Mouse (Mus musculus): Measurements from ENCODE around the gene Myf6. TPM values are rescaled to one million over a fixed set of nuclear protein-coding genes. Genes with fewer than 3 reads are reported as not detected.

Myf6 gene
- polyA plus RNA-seq, 1 experiment from 2014 or later, result not detected

GRCm38 (mm10) chr10:107471712-107472111 lies 22.8 kb downstream of the Myf6 start:
- H3K9ac ChIP-seq (ENCODE audit: low read length), result no peak overlapping the region
- no peak overlapping the region for H3K27ac ChIP-seq (ENCODE audit: low read depth, low read length)
- H3K36me3 ChIP-seq (ENCODE audit: control insufficient read depth, insufficient read depth, low read length), result no peaks in the 10 kb centered on the region
- H3K4me1 ChIP-seq (ENCODE audit: control insufficient read depth, insufficient read depth, low read length), result no peaks in the 10 kb centered on the region
- H3K4me2 ChIP-seq, result no peak overlapping the region
- WGBS, result 72% methylated on average over 5 of the region's 5 CpGs
- DNase-seq (ENCODE audit: low spot score, missing footprints) (peak; percentile 66), ATAC-seq (ENCODE audit: low FRiP score) (no peak)
- no peaks in the 10 kb centered on the region for H3K27me3 ChIP-seq (ENCODE audit: control insufficient read depth, insufficient read depth, low read length)
- no peaks in the 10 kb centered on the region for H3K9me3 ChIP-seq (ENCODE audit: control insufficient read depth, low read length)
- no peak overlapping the region for H3K4me3 ChIP-seq (ENCODE audit: low read depth, low read length)

- H3K4me1 ChIP-seq (ENCODE audit: control insufficient read depth, insufficient read depth, low read length), result no peaks in the 10 kb centered on the region
- no peaks in the 10 kb centered on the region for H3K9me3 ChIP-seq (ENCODE audit: control insufficient read depth, low read length)
- H3K27me3 ChIP-seq (ENCODE audit: control insufficient read depth, insufficient read depth, low read length), result no peaks in the 10 kb centered on the region
- no peak overlapping the region for H3K4me2 ChIP-seq
- H3K36me3 ChIP-seq (ENCODE audit: control insufficient read depth, insufficient read depth, low read length), result no peaks in the 10 kb centered on the region
- no peak for DNase-seq (ENCODE audit: low spot score, missing footprints)
- no peak overlapping the region for H3K4me3 ChIP-seq (ENCODE audit: low read depth, low read length)
- 96% methylated on average over 7 of the region's 7 CpGs for WGBS
- no peak for ATAC-seq (ENCODE audit: low FRiP score)
- H3K27ac ChIP-seq (ENCODE audit: low read depth, low read length), result no peak overlapping the region
- H3K9ac ChIP-seq (ENCODE audit: low read length), result no peak overlapping the region
Observed at GRCm38 (mm10) chr10:107467819-107468218, 26.7 kb downstream of the Myf6 start.

- WGBS, result 92% methylated on average over 5 of the region's 5 CpGs
- ATAC-seq (ENCODE audit: low FRiP score) (no peak), DNase-seq (ENCODE audit: low spot score, missing footprints) (no peak)
- H3K27me3 ChIP-seq (ENCODE audit: control insufficient read depth, insufficient read depth, low read length), result no peaks in the 10 kb centered on the region
- H3K9me3 ChIP-seq (ENCODE audit: control insufficient read depth, low read length), result no peaks in the 10 kb centered on the region
- H3K4me1 ChIP-seq (ENCODE audit: control insufficient read depth, insufficient read depth, low read length), result no peaks in the 10 kb centered on the region
- no peak overlapping the region for H3K4me2 ChIP-seq
- no peaks in the 10 kb centered on the region for H3K36me3 ChIP-seq (ENCODE audit: control insufficient read depth, insufficient read depth, low read length)
- no peak overlapping the region for H3K9ac ChIP-seq (ENCODE audit: low read length)
- H3K4me3 ChIP-seq (ENCODE audit: low read depth, low read length), result no peak overlapping the region
- no peak overlapping the region for H3K27ac ChIP-seq (ENCODE audit: low read depth, low read length)
Observed at GRCm38 (mm10) chr10:107449496-107450330, 44.8 kb downstream of the Myf6 start.

Small RNA genes lying within 50 kb of the gene (microRNA-seq; reads per million reads assigned to microRNA genes)
- not detected for gene Gm44403

Other genes starting within 250 kb of the Myf6 start
- 9.0 and 11.6 TPM in 2 replicates for gene Lin7a, start 223.1 kb downstream of the Myf6 start, polyA plus RNA-seq (2014; fragmentation: Nextera tagmentation; extraction: Ambion mirVana)
- 0.44 and 0.83 TPM in 2 replicates for gene Myf5, start 8.6 kb downstream of the Myf6 start, polyA plus RNA-seq (2014; fragmentation: Nextera tagmentation; extraction: Ambion mirVana)
- 0.03 and 0.10 TPM in 2 replicates for gene Ptprq, start 225.3 kb upstream of the Myf6 start, polyA plus RNA-seq (2014; fragmentation: Nextera tagmentation; extraction: Ambion mirVana)

Data from midbrain, embryonic 11.5 days (tissue).